Mouse (Mus musculus) MEL (cell line): ENCODE data around the gene Tubb5. TPM values are rescaled to one million over a fixed set of nuclear protein-coding genes. Genes with fewer than 3 reads are reported as not detected.

Experiments used
- DNase-seq: peaks from one replicate; pipeline ENCODE4 v3.0.0; 2011; ENCODE audit warnings: low read depth, low spot score
- H3K27ac ChIP-seq: 2 replicates; pipeline ENCODE4 v1.5.1; 2012; ENCODE audit warnings: low read depth, mild to moderate bottlenecking, control low read depth, low read length, moderate library complexity; ENCODE audit not compliant: control insufficient read depth
- H3K27me3 ChIP-seq, 2 experiments: fragments of 150-350 bp in 1 of 2; sonication (generic) in 1 of 2; 2 replicates each; pipeline ENCODE4 v1.6.1; 2012; ENCODE audit warnings: low read length in 2 of 2, mild to moderate bottlenecking in 2 of 2, improper control_type of control experiment in 1 of 2, moderate library complexity in 1 of 2; ENCODE audit not compliant: insufficient read depth in 2 of 2, control insufficient read depth in 1 of 2
- H3K36me3 ChIP-seq, 2 experiments: 2 replicates each; pipeline ENCODE4 v1.6.1; 2012 to 2014; ENCODE audit warnings: low read length in 2 of 2, improper control_type of control experiment in 1 of 2, inconsistent platforms in 1 of 2, mild to moderate bottlenecking in 1 of 2; ENCODE audit not compliant: insufficient read depth in 2 of 2, control insufficient read depth in 1 of 2
- H3K4me1 ChIP-seq, 2 experiments: fragments of 150-350 bp in 1 of 2; sonication (generic) in 1 of 2; 2 replicates each; pipeline ENCODE4 v1.6.1; 2012; ENCODE audit warnings: low read length in 2 of 2, improper control_type of control experiment in 1 of 2, mild to moderate bottlenecking in 1 of 2; ENCODE audit not compliant: insufficient read depth in 2 of 2, control insufficient read depth in 1 of 2
- H3K4me3 ChIP-seq, 2 experiments: fragments of 150-350 bp in 1 of 2; sonication (generic) in 1 of 2; 2 replicates each; pipeline ENCODE4 v1.5.1; 2012; ENCODE audit warnings: low read depth in 2 of 2, low read length in 2 of 2, mild to moderate bottlenecking in 2 of 2, moderate library complexity in 2 of 2, control low read depth in 1 of 2, improper control_type of control experiment in 1 of 2; ENCODE audit not compliant: control insufficient read depth in 1 of 2, insufficient read depth in 1 of 2
- H3K79me2 ChIP-seq: 2 replicates; pipeline ENCODE4 v1.6.1; 2012; ENCODE audit warnings: mild to moderate bottlenecking, low read length, moderate library complexity; ENCODE audit not compliant: control insufficient read depth, poor library complexity, insufficient read depth
- H3K9ac ChIP-seq: 2 replicates; pipeline ENCODE4 v1.6.1; 2012; ENCODE audit warnings: low read depth, mild to moderate bottlenecking, control low read depth, low read length, moderate library complexity; ENCODE audit not compliant: control insufficient read depth, poor library complexity, severe bottlenecking
- H3K9me3 ChIP-seq: fragments of 150-350 bp; sonication (generic); replicated peaks from 2 replicates; pipeline ENCODE4 v1.6.1; 2012; ENCODE audit warnings: mild to moderate bottlenecking, low read length, improper control_type of control experiment, moderate library complexity; ENCODE audit not compliant: insufficient read depth
- CTCF ChIP-seq, 3 experiments: IDR thresholded peaks in 2 of 3; conservative IDR thresholded peaks in 1 of 3; 2 replicates each; pipeline ENCODE4 v1.5.1; 2011 to 2012; ENCODE audit warnings: low read length in 3 of 3, low read depth in 2 of 3, mild to moderate bottlenecking in 2 of 3, improper control_type of control experiment in 1 of 3, inconsistent platforms in 1 of 3, mixed read lengths in 1 of 3, moderate library complexity in 1 of 3; ENCODE audit not compliant: control insufficient read depth in 1 of 3, insufficient read depth in 1 of 3, poor library complexity in 1 of 3, severe bottlenecking in 1 of 3
- ETS1 ChIP-seq: IDR thresholded peaks from 2 replicates; pipeline ENCODE4 v1.6.1; 2012; ENCODE audit warnings: low read depth, mild to moderate bottlenecking, inconsistent platforms, low read length, improper control_type of control experiment, moderate library complexity
- GATA1 ChIP-seq: IDR thresholded peaks from 2 replicates; pipeline ENCODE4 v1.6.1; 2011; ENCODE audit warnings: low read depth, low read length, improper control_type of control experiment
- KAT2A ChIP-seq: conservative IDR thresholded peaks from 2 replicates; pipeline ENCODE4 v1.6.1; 2012; ENCODE audit warnings: low read depth, low read length, improper control_type of control experiment, inconsistent platforms
- POLR2A ChIP-seq, 2 experiments: IDR thresholded peaks; 2 replicates each; pipeline ENCODE4 v1.6.1; 2011 to 2012; ENCODE audit warnings: low read length in 2 of 2, mild to moderate bottlenecking in 2 of 2, control low read depth in 1 of 2, improper control_type of control experiment in 1 of 2, low read depth in 1 of 2, moderate library complexity in 1 of 2; ENCODE audit not compliant: control insufficient read depth in 1 of 2, insufficient read depth in 1 of 2, poor library complexity in 1 of 2
- POLR2AphosphoS5 ChIP-seq: IDR thresholded peaks from 2 replicates; pipeline ENCODE4 v1.6.1; 2012; ENCODE audit warnings: low read depth, borderline replicate concordance, mild to moderate bottlenecking, inconsistent platforms, low read length, moderate library complexity, mixed read lengths
- SMC3 ChIP-seq: IDR thresholded peaks from 2 replicates; pipeline ENCODE4 v1.6.1; 2011; ENCODE audit warnings: low read depth, low read length, improper control_type of control experiment
- TAL1 ChIP-seq: IDR thresholded peaks from 2 replicates; pipeline ENCODE4 v1.6.1; 2012; ENCODE audit warnings: mild to moderate bottlenecking, inconsistent platforms, low read length, moderate library complexity, mixed read lengths
- TBP ChIP-seq: IDR thresholded peaks from 2 replicates; pipeline ENCODE4 v1.8.0; 2011; ENCODE audit warnings: low read depth, low read length, improper control_type of control experiment
- USF1 ChIP-seq: IDR thresholded peaks from 2 replicates; pipeline ENCODE4 v1.6.1; 2014; ENCODE audit warnings: low read depth, mild to moderate bottlenecking, inconsistent platforms, low read length, improper control_type of control experiment, moderate library complexity
- polyA plus RNA-seq, 2 experiments: library from polyadenylated mRNA; stranded (reverse) in 1 of 2; unstranded in 1 of 2; fragments of >175 nt in 1 of 2; fragments of >200 nt in 1 of 2; gene quantifications; 2 replicates each; pipeline versions ENCODE4 v1.2.1 to v1.2.4; 2012; ENCODE audit warnings: low replicate concordance in 2 of 2, low read depth in 1 of 2; ENCODE audit not compliant: insufficient read length in 2 of 2, insufficient read depth in 1 of 2, missing spikeins in 1 of 2
- total RNA-seq: library from RNA; depleted of rRNA; stranded (reverse); fragments of 300-350 nt; gene quantifications from 2 replicates; pipeline ENCODE4 v1.2.3, GENCODE M21; 2012

The Tubb5 gene
- total and polyA plus RNA-seq, 3 experiments = 1,040 to 1,575 (median 1,137) TPM

DNA sequence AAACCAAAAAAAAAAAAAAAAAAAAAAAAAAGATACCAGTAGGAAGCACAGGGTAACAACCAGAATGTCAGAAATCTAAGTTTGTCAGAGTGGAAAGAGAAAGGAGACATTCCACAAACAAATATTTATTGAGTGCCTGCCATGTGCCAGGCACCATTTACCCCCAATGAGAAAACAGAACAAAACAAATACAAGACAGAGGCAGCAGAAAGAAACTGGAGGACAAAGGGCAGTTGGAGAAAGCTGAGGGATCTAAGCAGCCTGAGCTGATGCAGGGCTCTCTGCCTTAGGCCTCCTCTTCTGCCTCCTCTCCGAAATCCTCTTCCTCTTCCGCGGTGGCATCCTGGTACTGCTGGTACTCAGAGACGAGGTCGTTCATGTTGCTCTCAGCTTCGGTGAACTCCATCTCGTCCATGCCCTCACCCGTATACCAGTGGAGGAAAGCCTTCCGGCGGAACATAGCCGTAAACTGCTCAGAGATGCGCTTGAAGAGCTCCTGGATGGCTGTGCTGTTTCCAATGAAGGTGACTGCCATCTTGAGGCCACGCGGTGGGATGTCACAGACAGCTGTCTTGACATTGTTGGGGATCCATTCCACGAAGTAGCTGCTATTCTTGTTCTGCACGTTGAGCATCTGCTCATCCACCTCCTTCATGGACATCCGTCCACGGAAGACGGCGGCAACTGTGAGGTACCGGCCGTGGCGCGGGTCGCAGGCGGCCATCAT is 3.2 kb downstream of the Tubb5 start:
- DNase-seq = peak; percentile 60
- H3K27me3 ChIP-seq = no peaks in the 10 kb centered on the region
- H3K4me1 ChIP-seq = peaks cover 0 to 47% of the 10 kb centered on the region in 2 experiments
- H3K36me3 ChIP-seq = peaks cover 11 to 41% of the 10 kb centered on the region in 2 experiments
- H3K4me3 ChIP-seq = peak overlapping the region; percentile 12 to 99; a peak in 3 of 4 replicates
- H3K9me3 ChIP-seq = no peaks in the 10 kb centered on the region
- peak overlapping the region; percentile 78 for H3K27ac ChIP-seq
- peak overlapping the region; percentile 99 for H3K9ac ChIP-seq
- TF ChIP-seq KAT2A (no peak), ETS1 (no peak), TAL1 (no peak), CTCF (IDR thresholded peaks at IDR 0.05 in 2 of 3, conservative IDR thresholded peaks at IDR 0.05 in 1 of 3; ENCODE audit: control insufficient read depth in 1 of 3, insufficient read depth in 1 of 3, low read depth in 2 of 3, low read length in 3 of 3, poor library complexity in 1 of 3, severe bottlenecking in 1 of 3) (peak in 1 of 3 experiments; percentile 11; a peak in 1 of 6 replicates)
- H3K79me2 ChIP-seq = peaks cover 37% of the 10 kb centered on the region

DNA sequence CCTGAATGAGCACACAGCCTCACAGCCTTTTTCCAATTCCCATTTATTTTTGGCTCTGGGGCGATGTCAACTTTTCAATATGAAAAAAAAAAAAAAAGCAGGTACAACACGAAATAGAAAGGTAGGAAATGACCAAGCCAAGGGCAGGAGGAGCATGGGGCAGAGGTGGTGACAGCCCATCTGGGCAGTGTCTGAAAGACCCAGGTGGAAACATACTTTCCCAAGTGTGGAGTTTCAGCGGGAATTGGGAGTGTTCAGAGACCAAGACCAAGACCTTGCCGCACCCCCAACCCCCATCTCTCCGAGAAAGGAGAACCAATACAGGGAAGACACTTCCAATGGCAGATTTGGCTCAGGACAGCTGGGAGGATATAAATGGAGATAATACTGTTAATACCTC is 4.2 kb downstream of the Tubb5 start:
- Histone ChIP-seq H3K27ac (peak overlapping the region; percentile 78), H3K27me3 (no peaks in the 10 kb centered on the region), H3K36me3 (peaks cover 11 to 33% of the 10 kb centered on the region in 2 experiments), H3K79me2 (peaks cover 34% of the 10 kb centered on the region), H3K4me3 (no peak overlapping the region), H3K9me3 (no peaks in the 10 kb centered on the region), H3K9ac (peak overlapping the region; percentile 99), H3K4me1 (peaks cover 0 to 38% of the 10 kb centered on the region in 2 experiments; a peak in 3 of 4 replicates)
- TF ChIP-seq POLR2A (IDR thresholded peaks at IDR 0.05; ENCODE audit: control insufficient read depth in 1 of 2, insufficient read depth in 1 of 2, low read depth in 1 of 2, low read length in 2 of 2, poor library complexity in 1 of 2) (peak in 1 of 2 experiments; percentile 51; a peak in 2 of 4 replicates), GATA1 (0 out of 2 replicates have a peak, but pooled peaks have one; percentile 10), KAT2A (no peak), SMC3 (no peak), TAL1 (peak; percentile 44)
- peak; percentile 60 for DNase-seq

DNA sequence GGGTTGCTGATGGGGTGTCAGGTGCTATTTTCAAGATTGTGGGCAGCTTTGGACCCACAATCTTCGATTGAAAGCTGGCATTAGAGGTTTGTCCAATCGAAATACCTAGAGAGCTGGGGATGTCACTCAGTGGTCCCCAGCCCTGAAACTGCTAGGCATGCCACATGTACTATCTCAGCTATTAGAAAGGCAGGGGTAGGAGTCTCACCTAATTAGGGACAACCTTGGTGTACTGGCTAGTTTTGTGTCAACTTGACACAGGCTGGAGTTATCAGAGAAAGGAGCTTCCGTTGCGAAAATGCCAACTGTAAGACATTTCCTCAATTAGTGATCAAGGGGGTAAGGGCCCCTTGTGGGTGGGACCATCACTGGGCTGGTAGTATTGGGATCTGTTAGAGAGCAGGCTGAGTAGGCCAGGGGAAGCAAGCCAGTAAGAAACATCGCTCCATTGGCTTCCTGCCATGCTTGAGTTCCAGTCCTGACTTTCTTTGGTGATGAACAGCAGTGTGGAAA is 4.8 kb downstream of the Tubb5 start:
- TF ChIP-seq POLR2A (IDR thresholded peaks at IDR 0.05; ENCODE audit: control insufficient read depth in 1 of 2, insufficient read depth in 1 of 2, low read depth in 1 of 2, low read length in 2 of 2, poor library complexity in 1 of 2) (peak; percentile 32 to 74; a peak in 3 of 4 replicates), POLR2AphosphoS5 (0 out of 2 replicates have a peak, but pooled peaks have one; percentile 67), CTCF (IDR thresholded peaks at IDR 0.05 in 2 of 3, conservative IDR thresholded peaks at IDR 0.05 in 1 of 3; ENCODE audit: control insufficient read depth in 1 of 3, insufficient read depth in 1 of 3, low read depth in 2 of 3, low read length in 3 of 3, poor library complexity in 1 of 3, severe bottlenecking in 1 of 3) (no peak), TBP (peak; percentile 28; the same call in 1 of the 2 replicates), GATA1 (peak; percentile 73), USF1 (no peak)
- Histone ChIP-seq H3K9me3 (no peaks in the 10 kb centered on the region), H3K4me3 (no peak overlapping the region), H3K27me3 (no peaks in the 10 kb centered on the region), H3K36me3 (peaks cover 11 to 33% of the 10 kb centered on the region in 2 experiments), H3K79me2 (peaks cover 34% of the 10 kb centered on the region), H3K27ac (peak overlapping the region; percentile 78), H3K4me1 (peaks cover 0 to 38% of the 10 kb centered on the region in 2 experiments; a peak in 3 of 4 replicates), H3K9ac (0 out of 2 replicates have a peak overlapping the region, but pooled peaks have one; percentile 0)
- peak; percentile 94 for DNase-seq
